Mouse (Mus musculus) MN1 (cell line): Measurements from ENCODE around the gene Ctr9.

Experiments
- DNase-seq: peaks from one replicate; pipeline ENCODE4 v3.0.0-alpha.2; 2016; ENCODE audit warnings: low spot score

Ctr9 gene

GRCm38 (mm10) chr7:111028281-111029045 is at the start of gene Ctr9:
Ctr9 (plus strand) TSS chr7:111028951.
- peak; percentile 92 for DNase-seq

GRCm38 (mm10) chr7:110981036-110981435 is 47.7 kb upstream of the Ctr9 start:
- DNase-seq, result peak; percentile 24

DNA sequence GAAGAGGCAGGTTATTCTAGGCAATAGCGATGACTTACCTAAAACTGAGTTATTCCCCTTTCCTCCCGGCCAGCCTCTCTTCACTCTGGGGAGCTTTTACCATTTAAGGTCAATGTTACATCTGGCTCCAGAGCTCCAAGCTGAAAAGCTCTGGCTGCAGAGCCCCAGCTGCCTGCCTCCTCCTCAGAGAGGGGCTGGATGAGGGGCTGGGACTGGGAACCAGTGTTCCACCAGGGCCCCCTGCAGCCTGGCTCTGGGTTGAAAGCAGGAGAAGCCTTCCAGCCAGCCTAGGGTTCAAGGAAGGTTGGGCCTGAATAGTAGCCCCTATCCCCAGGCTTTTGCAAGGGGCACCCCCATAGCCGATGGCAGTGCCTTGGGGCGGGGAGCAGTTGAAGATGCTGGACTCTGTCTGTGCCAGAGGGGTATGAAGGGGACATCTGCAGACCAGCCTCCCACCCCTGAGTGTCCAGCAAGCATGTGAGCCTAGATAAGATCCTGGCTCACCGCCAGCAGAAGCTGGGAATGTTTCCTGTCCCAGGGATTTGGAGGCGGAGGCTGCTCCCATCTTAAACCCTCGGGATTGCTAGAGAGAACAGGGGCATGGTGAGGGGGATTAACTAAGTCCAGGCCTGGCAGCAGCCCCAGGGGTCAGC is 46.6 kb upstream of the Ctr9 start, which contains the start of gene Mrvi1:
Gene Mrvi1, minus strand, starts transcription at position 409 of the 653 bp plus-strand sequence.
- peak; percentile 84 for DNase-seq

DNA sequence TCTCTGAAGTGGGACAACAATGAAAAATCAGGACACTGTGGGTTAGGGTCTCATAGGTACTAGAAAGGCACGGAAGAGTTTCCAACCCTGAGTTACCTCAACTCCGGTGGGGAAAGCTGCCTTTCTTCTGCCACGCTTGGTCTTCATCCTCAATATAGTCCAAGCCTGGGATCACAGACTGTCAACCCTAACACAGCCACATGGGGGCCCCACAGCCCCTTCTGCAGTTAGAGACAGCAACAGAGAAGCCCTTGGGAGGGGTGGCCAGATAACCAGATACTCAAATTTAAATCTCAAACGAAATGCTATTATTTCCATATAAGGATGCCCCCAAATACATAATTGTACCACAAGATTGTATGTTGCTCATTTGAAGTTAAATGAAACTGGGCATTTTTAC is 46.0 kb upstream of the Ctr9 start:
- peak; percentile 48 for DNase-seq

DNA sequence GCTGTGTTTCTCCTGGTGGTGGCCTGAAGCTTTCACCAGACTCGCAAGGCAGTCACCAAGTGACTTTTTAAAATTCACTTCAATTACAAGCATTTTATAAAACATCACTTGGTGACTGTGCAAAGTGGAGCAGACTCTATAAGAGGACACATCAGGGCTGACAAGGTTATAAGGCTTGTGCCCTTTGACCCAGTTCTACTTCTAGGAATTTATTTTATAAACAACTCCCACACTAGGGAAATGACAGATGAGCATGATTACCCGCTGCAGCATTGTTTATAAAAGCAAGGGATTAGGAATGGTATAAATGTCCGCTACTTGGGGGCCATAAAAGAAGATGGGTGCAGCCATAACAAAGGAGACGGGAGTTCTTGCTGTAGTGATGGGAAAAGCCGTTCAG is 45.1 kb upstream of the Ctr9 start:
- no peak for DNase-seq

DNA sequence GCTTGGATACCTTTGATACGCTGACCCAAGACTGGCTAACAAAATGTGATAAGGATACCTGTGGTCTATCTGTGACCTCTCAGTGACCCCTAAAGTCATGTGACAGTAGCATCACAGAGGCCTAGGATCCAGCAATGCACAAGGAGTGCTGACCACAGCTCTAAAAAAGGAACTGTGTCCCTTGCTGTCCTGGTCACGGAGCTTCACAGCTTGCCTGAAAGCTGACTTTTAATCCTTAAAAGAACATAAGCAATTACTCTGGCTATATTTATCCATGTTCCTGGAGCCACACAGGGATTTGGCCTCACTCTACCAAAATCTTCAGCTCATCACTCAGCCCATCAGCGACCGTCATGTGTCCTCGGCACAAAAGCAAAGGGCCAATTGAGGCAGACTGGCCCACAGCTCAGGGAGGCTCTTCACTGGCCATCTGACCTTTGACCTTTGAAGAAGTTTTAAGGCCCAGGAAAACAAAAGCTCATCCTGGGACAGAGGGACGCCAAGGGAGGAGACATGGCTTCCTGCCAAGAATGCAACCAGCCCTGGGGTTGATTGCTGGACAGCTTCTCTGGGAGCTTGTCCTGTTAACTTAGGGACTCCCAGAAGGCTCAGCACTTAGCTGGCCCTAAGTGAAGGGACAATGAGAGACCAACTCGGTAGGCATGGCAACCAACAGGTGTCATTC is 43.0 kb upstream of the Ctr9 start:
- DNase-seq, result no peak

DNA sequence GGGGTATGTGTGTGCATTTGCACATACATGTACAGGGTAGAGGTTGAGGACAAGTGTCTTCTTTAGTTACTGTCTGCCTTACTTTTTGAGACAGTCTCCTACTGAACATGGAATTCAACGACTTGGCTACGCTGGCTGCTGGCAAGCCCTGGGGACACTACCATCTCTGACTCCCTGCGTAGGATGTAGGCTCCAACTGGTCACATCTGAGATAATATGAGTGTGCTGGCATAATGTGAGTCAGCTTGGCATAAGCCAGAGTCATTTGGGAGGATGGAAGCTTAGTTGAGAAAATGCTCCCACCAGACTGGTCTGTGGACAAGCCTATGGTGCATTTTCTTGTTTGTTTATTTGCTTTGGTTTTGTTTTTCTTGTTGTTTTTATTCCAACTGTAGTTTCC is 40.7 kb upstream of the Ctr9 start:
- DNase-seq, result peak; percentile 26

- DNase-seq, result peak; percentile 72
These were observed 39.4 kb upstream of the Ctr9 start for GRCm38 (mm10) chr7:110989286-110989879.

DNA sequence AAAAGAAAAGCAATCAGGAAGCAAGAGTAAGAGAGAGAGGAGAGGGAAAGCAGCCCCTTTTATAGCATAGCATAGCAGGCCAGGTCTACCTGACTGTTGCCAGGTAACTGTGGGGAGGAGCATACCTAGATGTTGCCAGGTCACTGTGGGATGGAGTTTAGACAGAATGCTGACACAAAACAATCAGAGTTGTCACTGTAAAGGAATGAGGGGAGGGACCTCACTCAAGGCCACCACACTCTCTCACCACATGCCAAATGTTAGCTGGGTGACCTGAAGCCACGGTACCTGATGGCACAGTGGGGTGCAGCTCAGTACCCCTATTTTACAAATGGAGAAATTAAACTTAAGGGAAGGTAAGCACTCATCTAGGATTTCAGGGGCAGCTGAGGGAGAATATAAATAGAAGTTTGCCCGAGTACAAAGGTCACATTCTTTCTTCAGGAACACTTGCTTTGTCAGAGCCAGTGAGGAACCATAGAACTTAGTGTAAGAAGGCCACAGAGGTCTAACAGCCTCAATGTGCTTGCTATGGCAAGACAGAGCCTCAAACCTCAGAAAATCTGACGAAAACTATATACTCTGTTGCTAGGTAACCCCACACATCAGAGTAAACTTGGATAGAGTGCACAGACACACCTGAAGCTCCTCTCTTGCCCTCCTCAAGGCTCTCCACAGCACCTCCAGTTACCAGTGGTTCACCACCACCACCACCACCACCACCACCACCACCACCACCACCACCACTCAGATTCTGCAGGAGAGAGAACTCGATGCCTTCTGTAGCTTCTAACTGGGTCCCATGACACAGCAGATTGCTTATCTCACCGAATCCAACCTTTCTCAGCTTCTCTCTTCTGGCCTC is 38.2 kb upstream of the Ctr9 start:
- DNase-seq, result no peak

- DNase-seq, result no peak
These were observed 37.6 kb upstream of the Ctr9 start for GRCm38 (mm10) chr7:110991221-110991494.

DNA sequence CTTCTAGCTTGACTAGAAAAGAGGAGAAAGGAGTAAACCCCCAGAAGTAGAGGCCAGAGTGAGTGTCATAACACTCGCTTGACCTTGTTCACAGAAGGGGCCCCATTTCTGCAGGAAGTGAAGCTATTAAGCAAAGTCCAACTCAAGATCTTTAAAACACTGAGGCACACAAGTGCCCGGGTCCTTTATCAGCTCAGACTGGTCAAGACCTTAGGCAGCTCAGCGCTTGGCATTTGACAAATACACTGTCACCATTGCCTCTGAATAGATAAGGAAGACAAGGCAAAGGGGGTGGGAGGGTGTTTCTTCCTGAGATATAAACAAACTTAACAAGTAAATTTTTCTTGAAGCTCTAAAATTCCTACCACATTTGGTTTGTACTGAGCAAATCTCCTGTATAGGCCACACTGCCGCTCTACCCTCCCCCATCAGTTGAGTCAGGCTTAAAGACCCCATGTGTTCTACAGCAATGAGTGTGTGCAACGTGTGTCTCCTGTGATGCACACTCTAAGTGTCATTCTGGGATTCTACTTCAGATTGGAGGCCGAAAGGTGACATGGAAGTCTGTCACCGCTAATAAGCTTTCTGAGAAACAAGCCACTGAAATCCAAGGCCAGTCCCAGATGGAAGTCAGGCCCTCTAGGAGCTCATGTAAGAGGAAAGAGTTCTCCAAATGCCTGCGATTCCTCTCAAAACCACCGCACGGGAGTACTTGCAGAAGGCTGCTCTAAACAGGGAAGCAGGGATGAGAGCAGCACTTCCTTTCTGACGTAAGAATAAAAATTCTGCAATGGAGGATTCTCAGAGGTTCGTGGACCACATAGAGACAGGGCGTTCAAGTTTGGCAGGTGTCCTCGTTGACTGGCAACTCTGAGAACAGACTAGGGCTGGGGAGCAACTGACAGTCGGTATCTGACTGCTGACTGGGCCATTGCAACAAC is 29.6 kb upstream of the Ctr9 start:
- no peak for DNase-seq

DNA sequence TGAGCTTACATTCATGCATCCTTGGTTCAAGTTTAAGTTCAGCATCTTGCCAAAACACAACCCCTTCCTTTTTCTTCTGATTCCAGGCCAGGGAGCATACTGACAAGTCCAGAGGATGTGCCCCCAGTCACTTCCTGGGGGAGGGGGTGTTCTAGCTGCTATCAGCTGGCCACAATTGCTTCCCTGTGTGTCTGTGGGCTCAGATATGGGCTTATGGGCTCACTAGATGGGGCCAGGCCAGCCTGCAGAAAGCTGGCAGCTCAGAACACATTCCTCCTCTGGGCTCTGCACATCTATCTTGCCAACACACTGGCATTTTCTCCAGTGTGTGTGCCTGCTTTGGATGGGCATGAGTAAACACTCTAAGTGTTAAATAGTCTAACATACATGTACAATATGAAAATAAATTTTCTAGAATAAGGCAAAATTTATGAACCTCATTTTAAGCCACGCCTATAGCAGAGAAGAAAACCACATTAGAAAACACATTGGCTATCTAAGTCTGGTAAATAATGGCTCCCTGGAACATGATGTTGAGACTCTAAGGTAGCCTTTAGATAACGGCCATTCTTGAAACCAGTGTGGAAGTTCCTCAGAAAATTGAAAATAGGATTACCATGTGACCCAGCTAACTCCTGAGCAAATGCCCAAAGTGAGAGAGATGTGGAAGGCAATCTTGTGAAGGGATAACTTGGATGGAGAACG is 24.5 kb upstream of the Ctr9 start:
- DNase-seq, result no peak

DNA sequence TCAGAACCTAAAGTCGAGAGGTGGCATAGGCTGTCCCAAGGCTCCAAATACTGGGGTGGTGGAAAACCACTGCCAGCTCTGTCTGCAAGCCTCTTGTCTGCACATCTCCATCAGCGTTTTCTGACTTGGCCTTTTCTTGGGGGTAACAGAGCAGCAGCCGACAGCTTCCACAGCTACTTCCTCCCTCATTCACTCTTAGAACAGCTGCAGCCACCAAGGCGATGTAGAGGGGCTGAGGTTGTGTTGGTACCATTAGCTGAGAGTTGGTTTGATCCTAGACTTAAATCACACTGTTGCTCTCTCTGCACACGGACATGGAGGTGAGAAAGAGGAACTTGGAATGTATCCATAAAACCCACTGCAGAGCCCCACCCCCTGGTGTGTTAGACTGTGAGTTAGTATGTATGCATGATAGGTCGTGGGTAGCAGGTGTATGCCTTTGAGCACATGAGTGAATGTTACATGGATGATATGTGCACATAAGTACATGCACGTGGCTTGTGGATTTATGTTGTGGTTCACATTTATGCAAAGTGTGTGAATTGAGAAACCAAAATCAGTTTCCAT is 14.6 kb upstream of the Ctr9 start:
- no peak for DNase-seq

DNA sequence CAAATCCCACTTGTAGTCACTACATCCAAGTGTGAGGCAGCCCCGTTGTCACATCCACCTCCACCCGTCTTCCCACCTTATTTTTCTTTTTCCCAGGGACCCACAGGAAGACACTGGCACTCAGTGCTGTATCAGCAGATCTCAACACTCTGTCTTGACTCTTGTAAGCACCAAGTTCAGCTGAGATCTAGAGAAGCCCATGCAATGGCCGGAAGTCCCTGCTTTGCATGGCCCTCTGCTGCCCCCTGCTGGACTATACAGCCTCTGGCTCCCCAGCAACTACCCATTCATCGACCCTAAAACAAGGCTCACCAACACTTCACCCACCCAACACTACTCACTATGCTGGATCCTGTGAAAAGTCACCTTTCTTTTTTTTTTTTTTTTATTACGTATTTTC is 13.9 kb upstream of the Ctr9 start:
- DNase-seq, result peak; percentile 88

DNA sequence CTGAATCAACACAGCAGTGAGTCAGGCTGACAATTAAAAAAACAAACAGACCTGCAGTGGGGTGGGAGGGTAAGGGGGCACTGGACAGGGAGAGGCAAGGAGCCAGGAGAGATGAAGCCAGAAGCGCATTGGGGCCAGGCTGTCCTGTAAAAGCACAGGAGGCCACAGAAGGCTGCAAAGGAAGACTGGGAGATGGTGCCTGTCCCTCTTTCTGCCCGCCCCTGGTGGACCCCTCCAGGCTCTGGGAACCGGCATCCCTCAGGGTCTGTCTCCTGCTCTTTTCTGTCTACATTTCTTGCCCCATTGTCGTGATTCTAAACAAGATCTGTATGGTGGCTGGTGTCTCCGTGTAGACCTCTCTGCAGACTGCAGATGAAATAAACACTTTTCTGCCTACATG is 13.0 kb upstream of the Ctr9 start:
- DNase-seq, result no peak

DNA sequence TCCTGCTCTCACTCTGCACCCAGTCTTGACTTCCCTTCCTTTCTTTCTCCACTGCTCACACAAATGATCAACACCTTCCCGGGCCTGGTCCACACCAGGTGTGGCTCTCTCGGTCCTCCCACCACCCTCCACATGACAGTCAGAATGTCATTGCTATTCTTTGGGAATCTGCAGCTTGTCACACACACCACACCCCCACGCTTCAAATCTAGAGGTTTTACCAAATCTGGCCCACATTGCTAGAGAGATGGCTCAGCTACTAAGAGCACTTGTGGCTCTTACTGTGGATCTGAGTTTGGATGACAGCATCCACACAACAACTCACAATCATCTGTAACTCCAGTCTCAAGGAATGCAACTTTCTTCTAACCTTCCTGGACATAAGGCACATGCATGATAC is 11.8 kb upstream of the Ctr9 start:
- DNase-seq, result no peak

- DNase-seq, result no peak
These were observed 7.9 kb upstream of the Ctr9 start for GRCm38 (mm10) chr7:111020814-111021213.

GRCm38 (mm10) chr7:111024068-111024594 is 4.6 kb upstream of the Ctr9 start:
- no peak for DNase-seq

DNA sequence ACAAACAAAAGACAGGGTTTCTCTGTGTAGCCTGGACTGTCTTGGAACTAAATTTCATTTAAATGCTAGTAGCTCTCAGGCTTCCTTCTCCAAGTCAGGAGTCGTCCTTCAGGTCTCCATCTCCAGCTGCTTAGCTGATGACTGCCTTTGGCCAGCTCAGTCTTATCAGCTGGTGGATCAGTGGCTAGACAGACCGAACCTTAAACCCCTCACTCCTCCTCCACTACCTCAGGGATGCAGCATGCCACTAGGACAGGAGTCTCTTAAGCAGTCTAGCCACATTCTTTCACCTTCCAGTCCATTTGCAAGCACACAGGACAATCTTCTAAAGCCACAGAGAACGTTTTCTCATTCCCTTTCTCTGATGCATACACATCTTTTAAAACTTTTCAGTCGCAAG is 3.8 kb upstream of the Ctr9 start:
- DNase-seq, result no peak
